Mouse (Mus musculus) CH12.LX (cell line): ENCODE measurements around the gene 3110001I22Rik.

Source experiments
- CTCF ChIP-seq, 2 experiments: IDR thresholded peaks in 1 of 2; conservative IDR thresholded peaks in 1 of 2; 2 replicates each; pipeline ENCODE4 v1.5.1; 2011 to 2012; ENCODE audit warnings: low read depth in 2 of 2, low read length in 2 of 2, improper control_type of control experiment in 1 of 2, inconsistent platforms in 1 of 2, mild to moderate bottlenecking in 1 of 2, moderate library complexity in 1 of 2
- ELF1 ChIP-seq: IDR thresholded peaks from 2 replicates; pipeline ENCODE4 v1.6.1; 2014; ENCODE audit warnings: low read depth, mild to moderate bottlenecking, inconsistent platforms, low read length, improper control_type of control experiment

- TF ChIP-seq ELF1, result no peak
- no peak for TF ChIP-seq CTCF (conservative IDR thresholded peaks at IDR 0.05 in 1 of 2, IDR thresholded peaks at IDR 0.05 in 1 of 2; ENCODE audit: low read depth in 2 of 2, low read length in 2 of 2)
Measured at GRCm38 (mm10) chr16:13674511-13674910, 2.8 kb downstream of the 3110001I22Rik start.
